Mouse (Mus musculus): ENCODE data around the gene Aadacl3. TPM values are rescaled to one million over a fixed set of nuclear protein-coding genes. Genes with fewer than 3 reads are reported as not detected.

Aadacl3 gene
- polyA plus RNA-seq, 1 experiment = not detected

DNA sequence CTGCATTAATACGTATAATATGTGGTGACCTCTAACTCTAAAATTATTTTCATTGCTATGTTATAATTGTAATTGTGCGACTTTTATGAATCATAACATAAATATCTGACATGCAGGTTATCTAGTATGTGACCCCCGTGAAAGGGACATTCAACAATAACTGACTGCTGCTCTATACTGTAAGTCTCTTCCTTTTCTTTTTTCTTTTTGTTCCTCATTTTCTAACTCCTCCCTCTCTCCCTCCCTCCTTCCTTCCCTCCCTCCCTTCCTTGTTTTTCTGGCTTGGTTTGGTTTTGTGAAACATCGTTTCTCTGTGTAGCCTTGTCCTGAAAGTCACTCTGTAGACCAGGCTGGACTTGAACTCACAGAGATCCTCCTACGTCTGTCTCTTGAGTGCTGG, 39.0 kb downstream of the Aadacl3 start:
- no peak for TF ChIP-seq TCF3 (IDR thresholded peaks at IDR 0.05; ENCODE audit: insufficient read length, low read depth)

DNA sequence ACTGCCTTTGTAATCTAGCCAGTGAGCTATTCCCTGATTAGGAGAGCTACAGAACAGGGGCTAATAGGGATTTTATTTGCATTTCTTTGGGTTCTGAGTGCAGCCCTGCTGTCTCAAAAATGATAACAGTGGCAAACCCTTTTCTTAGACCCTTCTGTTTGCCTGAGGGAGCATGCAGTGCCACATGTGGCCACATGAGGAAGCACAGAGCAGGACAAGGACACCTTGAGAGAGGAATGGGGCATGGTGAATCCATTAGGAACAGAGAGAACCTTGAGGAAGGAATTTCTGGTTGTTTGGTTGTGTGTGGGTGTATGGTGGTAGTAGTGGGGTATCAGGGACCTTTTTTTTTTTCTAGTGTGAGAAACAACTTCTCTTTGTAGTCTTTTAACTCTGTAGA, 42.9 kb downstream of the Aadacl3 start:
- no peaks in the 10 kb centered on the region for H3K36me3 ChIP-seq (ENCODE audit: control insufficient read depth, insufficient read depth)
- H3K79me2 ChIP-seq (ENCODE audit: control insufficient read depth, insufficient read depth) = no peaks in the 10 kb centered on the region
- no peak overlapping the region for H3K4me3 ChIP-seq
- H3ac ChIP-seq (ENCODE audit: control insufficient read depth, insufficient read length) = no peak overlapping the region
- TF ChIP-seq TCF12 (IDR thresholded peaks at IDR 0.05; ENCODE audit: insufficient read depth, poor library complexity, severe bottlenecking) (no peak), POLR2AphosphoS2 (IDR thresholded peaks at IDR 0.05; ENCODE audit: insufficient read length, low read depth) (no peak), CEBPB (IDR thresholded peaks at IDR 0.05; ENCODE audit: insufficient read depth, poor library complexity, severe bottlenecking) (no peak), USF1 (IDR thresholded peaks at IDR 0.05; ENCODE audit: low read depth) (no peak), POLR2A (IDR thresholded peaks at IDR 0.05; ENCODE audit: insufficient read length, low read depth) (no peak), E2F4 (IDR thresholded peaks at IDR 0.05; ENCODE audit: insufficient read depth) (no peak), SRF (IDR thresholded peaks at IDR 0.05; ENCODE audit: control insufficient read depth, insufficient read length, low read depth) (no peak)
- H3K4me2 ChIP-seq (ENCODE audit: low read depth) = no peak overlapping the region
- no peaks in the 10 kb centered on the region for H3K27me3 ChIP-seq (ENCODE audit: control insufficient read depth, insufficient read depth, insufficient read length)

More for the DNA sequence above, 39.0 kb downstream of the Aadacl3 start:
- no peaks in the 10 kb centered on the region for H3K79me2 ChIP-seq (ENCODE audit: control insufficient read depth, insufficient read depth)
- no peak overlapping the region for H3K4me3 ChIP-seq
- H3ac ChIP-seq (ENCODE audit: control insufficient read depth, insufficient read length) = no peak overlapping the region
- no peak overlapping the region for H3K4me2 ChIP-seq (ENCODE audit: low read depth)
- no peaks in the 10 kb centered on the region for H3K36me3 ChIP-seq (ENCODE audit: control insufficient read depth, insufficient read depth)
- no peaks in the 10 kb centered on the region for H3K27me3 ChIP-seq (ENCODE audit: control insufficient read depth, insufficient read depth, insufficient read length)

DNA sequence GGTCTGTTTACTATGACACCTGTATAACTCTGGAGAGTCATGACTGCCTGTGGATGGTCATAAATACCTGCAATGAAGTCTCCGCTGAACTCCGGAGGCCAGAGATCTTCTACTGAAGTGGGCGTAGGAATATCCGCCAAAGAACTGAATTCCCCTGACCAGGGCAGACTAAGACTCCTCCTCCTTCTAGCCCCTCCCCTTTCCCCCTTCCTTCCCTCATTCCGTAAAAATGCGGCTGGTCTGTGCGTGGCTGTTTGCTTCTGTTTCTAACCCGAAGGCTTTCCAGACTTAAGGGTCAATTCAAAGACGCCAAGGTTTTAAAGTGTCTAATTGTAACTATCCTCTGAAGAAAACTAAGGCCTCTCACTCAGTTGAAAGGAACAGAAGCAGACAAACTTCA, 55.3 kb downstream of the Aadacl3 start, which contains the start of gene Pramef12:
TSS of gene Pramef12 (minus strand) at position 175 of the 400 bp plus-strand sequence.
- Histone ChIP-seq H3K36me3 (ENCODE audit: control insufficient read depth, insufficient read depth) (no peaks in the 10 kb centered on the region), H3K4me2 (ENCODE audit: low read depth) (no peak within 1 kb of the TSS), H3K79me2 (ENCODE audit: control insufficient read depth, insufficient read depth) (no peaks in the 10 kb centered on the region), H3K27me3 (ENCODE audit: control insufficient read depth, insufficient read depth, insufficient read length) (no peaks in the 10 kb centered on the region), H3ac (ENCODE audit: control insufficient read depth, insufficient read length) (no peak within 1 kb of the TSS), H3K4me3 (no peak within 1 kb of the TSS)
- TF ChIP-seq SRF (IDR thresholded peaks at IDR 0.05; ENCODE audit: control insufficient read depth, insufficient read length, low read depth) = no peak

DNA sequence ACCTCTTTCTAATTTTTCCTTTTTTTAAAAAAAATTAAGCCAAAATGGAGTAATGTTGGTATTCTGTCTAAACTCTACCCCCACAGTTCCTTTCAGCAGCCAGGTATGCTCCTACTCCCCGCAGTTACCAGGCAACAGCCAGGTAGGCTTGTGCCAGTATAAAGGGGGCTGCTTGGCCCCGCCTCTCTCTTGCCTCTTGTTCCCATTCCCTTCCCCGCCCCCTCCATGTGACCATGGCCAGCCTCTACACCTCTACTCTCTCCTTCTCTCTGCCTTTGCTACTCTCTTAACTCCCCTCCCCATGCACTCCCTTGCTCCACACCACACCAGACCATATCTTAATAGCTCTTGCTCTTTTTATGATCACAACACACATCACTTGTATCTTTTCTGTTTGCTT, 57.3 kb downstream of the Aadacl3 start:
- Histone ChIP-seq H3ac (ENCODE audit: control insufficient read depth, insufficient read length) (no peak overlapping the region), H3K79me2 (ENCODE audit: control insufficient read depth, insufficient read depth) (no peaks in the 10 kb centered on the region), H3K36me3 (ENCODE audit: control insufficient read depth, insufficient read depth) (no peaks in the 10 kb centered on the region)

DNA sequence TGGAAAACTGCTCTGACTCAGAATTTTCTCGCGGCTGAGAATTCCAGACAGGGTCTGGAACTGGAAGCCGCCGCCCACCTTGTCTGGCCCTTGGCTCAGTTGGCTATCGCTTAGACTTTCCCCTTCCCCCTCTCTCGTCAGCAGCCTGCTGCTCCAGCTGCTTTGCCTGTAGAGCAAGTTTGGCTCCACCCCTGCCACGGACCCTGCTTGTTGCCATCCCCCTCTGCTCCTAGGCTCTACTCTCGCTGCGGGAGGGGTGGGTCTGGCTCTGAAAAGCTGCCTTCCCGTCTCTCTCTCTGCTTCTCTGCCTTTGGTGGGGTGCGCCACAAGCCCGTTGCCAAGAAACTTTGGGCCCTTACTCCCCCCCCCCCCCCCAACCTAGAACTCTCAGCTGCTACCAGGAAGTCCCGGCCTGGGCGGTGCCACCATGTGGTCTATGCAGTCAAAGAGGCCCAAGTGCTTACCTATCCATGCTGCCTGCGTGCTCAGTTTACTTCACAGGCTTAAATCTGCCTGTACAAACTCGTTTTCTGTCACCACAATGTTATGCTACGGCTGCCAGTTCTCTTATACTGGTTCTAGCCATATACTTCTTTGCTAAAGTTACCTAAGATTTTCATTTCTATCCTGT, 59.0 kb downstream of the Aadacl3 start:
- no peaks in the 10 kb centered on the region for H3K36me3 ChIP-seq (ENCODE audit: control insufficient read depth, insufficient read depth)
- H3K27me3 ChIP-seq (ENCODE audit: control insufficient read depth, insufficient read depth, insufficient read length) = no peaks in the 10 kb centered on the region
- H3K79me2 ChIP-seq (ENCODE audit: control insufficient read depth, insufficient read depth) = no peaks in the 10 kb centered on the region
- H3ac ChIP-seq (ENCODE audit: control insufficient read depth, insufficient read length) = no peak overlapping the region
- H3K4me2 ChIP-seq (ENCODE audit: low read depth) = no peak overlapping the region
- no peak overlapping the region for H3K4me3 ChIP-seq
- TF ChIP-seq TCF12 (IDR thresholded peaks at IDR 0.05; ENCODE audit: insufficient read depth, poor library complexity, severe bottlenecking) (no peak), MYOG (IDR thresholded peaks at IDR 0.05; ENCODE audit: control insufficient read depth in 1 of 3, insufficient read depth in 1 of 3, insufficient read length in 2 of 3, low read depth in 2 of 3) (no peak), CEBPB (IDR thresholded peaks at IDR 0.05; ENCODE audit: insufficient read depth, poor library complexity, severe bottlenecking) (no peak), MYOD1 (IDR thresholded peaks at IDR 0.05; ENCODE audit: control insufficient read depth in 1 of 3, insufficient read length in 2 of 3, low read depth in 2 of 3) (no peak), TCF3 (IDR thresholded peaks at IDR 0.05; ENCODE audit: insufficient read length, low read depth) (no peak), POLR2A (IDR thresholded peaks at IDR 0.05; ENCODE audit: insufficient read length, low read depth) (no peak), E2F4 (IDR thresholded peaks at IDR 0.05; ENCODE audit: insufficient read depth) (no peak), REST (IDR thresholded peaks at IDR 0.05; ENCODE audit: insufficient read depth, insufficient read length) (no peak), MAX (IDR thresholded peaks at IDR 0.05; ENCODE audit: low read depth) (no peak), USF1 (IDR thresholded peaks at IDR 0.05; ENCODE audit: low read depth) (no peak), SRF (IDR thresholded peaks at IDR 0.05; ENCODE audit: control insufficient read depth, insufficient read length, low read depth) (no peak), POLR2AphosphoS2 (IDR thresholded peaks at IDR 0.05; ENCODE audit: insufficient read length, low read depth) (no peak)

More for the DNA sequence above, 57.3 kb downstream of the Aadacl3 start:
- H3K27me3 ChIP-seq (ENCODE audit: control insufficient read depth, insufficient read depth, insufficient read length) = no peaks in the 10 kb centered on the region
- TF ChIP-seq MAX (IDR thresholded peaks at IDR 0.05; ENCODE audit: low read depth) = no peak
- TF ChIP-seq POLR2A (IDR thresholded peaks at IDR 0.05; ENCODE audit: insufficient read length, low read depth) = no peak
- no peak for TF ChIP-seq USF1 (IDR thresholded peaks at IDR 0.05; ENCODE audit: low read depth)
- TF ChIP-seq MYOD1 (IDR thresholded peaks at IDR 0.05; ENCODE audit: control insufficient read depth in 1 of 3, insufficient read length in 2 of 3, low read depth in 2 of 3) = no peak
- no peak for TF ChIP-seq REST (IDR thresholded peaks at IDR 0.05; ENCODE audit: insufficient read depth, insufficient read length)
- TF ChIP-seq TCF12 (IDR thresholded peaks at IDR 0.05; ENCODE audit: insufficient read depth, poor library complexity, severe bottlenecking) = no peak
- TF ChIP-seq MYOG (IDR thresholded peaks at IDR 0.05; ENCODE audit: control insufficient read depth in 1 of 3, insufficient read depth in 1 of 3, insufficient read length in 2 of 3, low read depth in 2 of 3) = no peak
- no peak overlapping the region for H3K4me2 ChIP-seq (ENCODE audit: low read depth)
- H3K4me3 ChIP-seq = no peak overlapping the region

Other genes starting within 250 kb of the Aadacl3 start
- not detected for gene Pramel5, start 183.3 kb downstream of the Aadacl3 start, polyA plus RNA-seq (2012; fragmentation: generic; extraction: Trizol)
- not detected for gene Gm13128, start 133.5 kb downstream of the Aadacl3 start, polyA plus RNA-seq (2012; fragmentation: generic; extraction: Trizol)
- gene Gm13119, start 105.8 kb downstream of the Aadacl3 start, polyA plus RNA-seq (2012; fragmentation: generic; extraction: Trizol) = not detected
- gene Pramef20, start 85.8 kb downstream of the Aadacl3 start, polyA plus RNA-seq (2012; fragmentation: generic; extraction: Trizol) = not detected
- gene Pramef12, start 55.3 kb downstream of the Aadacl3 start, polyA plus RNA-seq (2012; fragmentation: generic; extraction: Trizol) = not detected
- not detected for gene 1700012P22Rik, start 25.0 kb downstream of the Aadacl3 start, polyA plus RNA-seq (2012; fragmentation: generic; extraction: Trizol)
- gene Gm9944, start 10.4 kb downstream of the Aadacl3 start, polyA plus RNA-seq (2012; fragmentation: generic; extraction: Trizol) = not detected
- not detected for gene 9430007A20Rik, start 56.1 kb upstream of the Aadacl3 start, polyA plus RNA-seq (2012; fragmentation: generic; extraction: Trizol)
- gene Gm13124, start 101.4 kb upstream of the Aadacl3 start, polyA plus RNA-seq (2012; fragmentation: generic; extraction: Trizol) = not detected
- gene Aadacl4, start 150.0 kb upstream of the Aadacl3 start, polyA plus RNA-seq (2012; fragmentation: generic; extraction: Trizol) = not detected
- gene Gm436, start 222.6 kb upstream of the Aadacl3 start, polyA plus RNA-seq (2012; fragmentation: generic; extraction: Trizol) = not detected